Mouse (Mus musculus): Measurements from ENCODE around the gene Tacc2.

DNA sequence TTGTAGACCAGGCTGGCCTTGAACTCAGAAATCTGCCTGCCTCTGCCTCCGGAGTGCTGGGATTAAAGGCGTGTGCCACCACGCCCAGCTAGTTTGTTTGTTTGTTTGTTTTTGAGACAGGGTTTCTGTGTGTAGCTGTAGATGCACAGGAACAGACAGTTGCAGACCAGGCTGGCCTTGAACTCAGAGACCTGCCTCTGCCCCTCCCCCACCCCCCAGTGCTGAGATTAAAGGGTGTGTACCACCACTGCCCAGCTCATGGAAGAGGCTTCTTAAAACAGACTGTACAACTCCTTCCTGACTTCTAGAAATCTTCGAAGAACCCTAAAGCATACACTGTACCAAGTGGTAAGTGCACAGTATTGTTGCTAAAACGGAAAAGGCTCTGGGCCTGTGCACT, 31.8 kb upstream of the Tacc2 start:
- TF ChIP-seq POLR2A (IDR thresholded peaks at IDR 0.05; ENCODE audit: insufficient read depth, low read depth, low read length) (no peak), CTCF (IDR thresholded peaks at IDR 0.05; ENCODE audit: insufficient read depth, low read depth, low read length) (no peak)
